In the genomic region with DNA sequence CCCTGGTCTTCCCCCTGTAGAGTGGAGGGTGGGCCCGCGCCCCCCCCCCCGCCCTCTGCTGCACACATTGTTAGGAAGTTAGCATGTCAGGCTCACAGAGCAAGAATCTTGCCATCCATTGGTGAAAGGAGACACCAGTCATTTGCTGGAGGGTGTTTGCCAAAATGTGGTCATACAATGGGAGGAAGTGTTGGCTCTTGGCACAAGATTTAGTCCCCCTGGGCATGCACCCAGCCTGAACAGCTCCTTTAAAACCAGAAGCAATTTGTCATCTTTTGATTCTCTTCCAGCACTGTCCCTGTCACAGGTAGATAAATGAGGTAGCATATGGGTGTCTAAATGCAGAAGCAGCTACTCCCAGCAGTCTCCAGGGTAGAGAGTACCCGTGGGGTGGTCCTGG, we compare ENCODE assay signal across 8 mouse cellular contexts.
DNase-seq lines count a peak whose midpoint lies in the region; ATAC-seq and TF ChIP-seq lines count a peak whose summit lies in the region.
"Had no signal": no experiment of that assay in that cellular context is flagged by ENCODE, and none has a peak within 500 bp of the region (broad histone marks: within the 10 kb centered on the region; RNA-seq: fewer than 3 reads in every experiment).

No protein-coding gene starts in this region.

- no peak for ATAC-seq in kidney, embryonic 16.5 days (ENCODE audit: low FRiP score, low TSS enrichment)
- peak; percentile 70 for ATAC-seq in Patski
- ATAC-seq in lung, embryonic 15.5 days (ENCODE audit: borderline replicate concordance, extremely low read depth, low FRiP score, low TSS enrichment), result peak; percentile 37; the same call in 1 of the 2 replicates

- no peak for TF ChIP-seq CTCF in Patski (IDR thresholded peaks at IDR 0.05)

- DNase-seq in kidney, adult 11 months, result peak; percentile 50
- DNase-seq in Patski (ENCODE audit: low read depth, low spot score), result no peak
- peak; percentile 44 to 56 for DNase-seq in cerebellum, postnatal 14 days
- no peak for DNase-seq in gastrocnemius, postnatal 25 days
- DNase-seq in layer of hippocampus, adult 8-10 months (ENCODE audit: low spot score in 2 of 2), result no peak

- WGBS in kidney, embryonic 16.5 days, result 78% methylated on average over 4 of the region's 4 CpGs
- WGBS in lung, embryonic 15.5 days, result 42% methylated on average over 4 of the region's 4 CpGs

- H3K36me3 ChIP-seq in kidney, embryonic 16.5 days (ENCODE audit: insufficient read depth, low read length), result peaks cover 4% of the 10 kb centered on the region; the same call in 1 of the 2 replicates
- H3K36me3 ChIP-seq in lung, embryonic 15.5 days, result no peaks in the 10 kb centered on the region; the same call in 1 of the 2 replicates
- H3K36me3 ChIP-seq: heart, embryonic 15.5 days had no signal

- H3K9me3 ChIP-seq in kidney, embryonic 16.5 days (ENCODE audit: low read length), result 0 out of 2 replicates have a peak, but pooled peaks cover 2% of the 10 kb centered on the region
- H3K9me3 ChIP-seq in lung, embryonic 15.5 days, result no peaks in the 10 kb centered on the region
- H3K9me3 ChIP-seq: heart, embryonic 15.5 days had no signal

- POLR2A ChIA-PET in Patski (lab: Charles Lee), result no interaction called here

- in situ Hi-C loops in Patski (cut with MboI; ENCODE audit: low pct_unique_long_range_greater_than_20kb), result no loop called here

- CTCF ChIA-PET in Patski (lab: Charles Lee), result no interaction called here

- peaks cover 17% of the 10 kb centered on the region for H3K4me1 ChIP-seq in kidney, embryonic 16.5 days (ENCODE audit: insufficient read depth, low read length)
- peaks cover 28% of the 10 kb centered on the region for H3K4me1 ChIP-seq in lung, embryonic 15.5 days

- H3K9ac ChIP-seq in kidney, embryonic 16.5 days (replicated peaks; ENCODE audit: low read length), result no peak overlapping the region
- no peak overlapping the region for H3K9ac ChIP-seq in lung, embryonic 15.5 days
- H3K9ac ChIP-seq: heart, embryonic 15.5 days had no signal

- H3K27ac ChIP-seq in kidney, embryonic 16.5 days (ENCODE audit: low read length), result no peak overlapping the region; the same call in 1 of the 2 replicates
- H3K27ac ChIP-seq in lung, embryonic 15.5 days, result no peak overlapping the region

- no peak overlapping the region for H3K4me2 ChIP-seq in kidney, embryonic 16.5 days (replicated peaks; ENCODE audit: low read depth, low read length)
- H3K4me2 ChIP-seq in lung, embryonic 15.5 days, result no peak overlapping the region

- H3K27me3 ChIP-seq in kidney, embryonic 16.5 days (ENCODE audit: insufficient read depth, low read length), result no peaks in the 10 kb centered on the region
- no peaks in the 10 kb centered on the region for H3K27me3 ChIP-seq in Patski
- no peaks in the 10 kb centered on the region for H3K27me3 ChIP-seq in lung, embryonic 15.5 days
- H3K27me3 ChIP-seq: heart, embryonic 15.5 days had no signal

- H3K4me3 ChIP-seq in kidney, embryonic 16.5 days (ENCODE audit: low read length), result no peak overlapping the region
- no peak overlapping the region for H3K4me3 ChIP-seq in lung, embryonic 15.5 days
- H3K4me3 ChIP-seq: heart, embryonic 15.5 days had no signal

Comparison
In these comparisons a context has a peak if more than half of its experiments do, and no peak if none do; other contexts are left out.
1. DNase-seq: peak in kidney, adult 11 months (single experiment) and cerebellum, postnatal 14 days (2 of 2); none in Patski (single experiment), gastrocnemius, postnatal 25 days (single experiment) and layer of hippocampus, adult 8-10 months (0 of 2).